Mouse (Mus musculus): ENCODE measurements at regions not wholly inside any gene's neighbourhood (a gene's known extent, or its start where the extent isn't known, plus 50 kb on each side); places are given as distances from the start of the nearest gene placed in this dataset.

- DNase-seq (ENCODE audit: low read depth, low spot score) = no peak
- in situ Hi-C loops (cut with MboI; ENCODE audit: low sequenced_read_pairs in 2 of 2, unreplicated experiment in 2 of 2) = no loop called here
- Histone ChIP-seq H3K36me3 (ENCODE audit: control insufficient read depth, insufficient read depth, low read length, poor library complexity, severe bottlenecking) (no peaks in the 10 kb centered on the region), H3K9me3 (ENCODE audit: control insufficient read depth, insufficient read depth, low read depth, low read length) (no peaks in the 10 kb centered on the region), H3K9ac (ENCODE audit: insufficient read depth, low read depth, low read length, poor library complexity, severe bottlenecking) (no peak overlapping the region), H3K27ac (ENCODE audit: insufficient read depth, low read depth, low read length, poor library complexity, severe bottlenecking) (no peak overlapping the region), H3K4me3 (ENCODE audit: insufficient read depth in 1 of 2, low read depth in 1 of 2, low read length in 2 of 2, poor library complexity in 1 of 2, severe bottlenecking in 1 of 2) (no peak overlapping the region), H3K4me1 (ENCODE audit: control insufficient read depth in 2 of 2, insufficient read depth in 2 of 2, low read length in 2 of 2, poor library complexity in 1 of 2) (no peaks in the 10 kb centered on the region)
- TF ChIP-seq ZC3H11A (IDR thresholded peaks at IDR 0.05; ENCODE audit: borderline replicate concordance, low read depth, low read length) (no peak), MAFK (IDR thresholded peaks at IDR 0.05; ENCODE audit: insufficient read depth, low read depth, low read length) (no peak), HCFC1 (IDR thresholded peaks at IDR 0.05; ENCODE audit: borderline replicate concordance, insufficient read depth, low read length) (no peak), ZNF384 (IDR thresholded peaks at IDR 0.05; ENCODE audit: low read depth, low read length) (no peak), CHD2 (IDR thresholded peaks at IDR 0.05; ENCODE audit: low read depth, low read length) (no peak)
Observed at GRCm38 (mm10) chr6:76621499-76621898, 123.9 kb upstream of the Gm9008 start.

- DNase-seq (ENCODE audit: low read depth, low spot score) = no peak
- no peaks in the 10 kb centered on the region for H3K36me3 ChIP-seq (ENCODE audit: control insufficient read depth, insufficient read depth, low read length, poor library complexity, severe bottlenecking)
- no peak for TF ChIP-seq ZC3H11A (IDR thresholded peaks at IDR 0.05; ENCODE audit: borderline replicate concordance, low read depth, low read length)
Observed at GRCm38 (mm10) chr6:76620754-76621204, 123.2 kb upstream of the Gm9008 start.

More at GRCm38 (mm10) chr6:76620754-76621204, 123.2 kb upstream of the Gm9008 start:
- in situ Hi-C loops (cut with MboI; ENCODE audit: low sequenced_read_pairs in 2 of 2, unreplicated experiment in 2 of 2) = no loop called here
- H3K4me3 ChIP-seq (ENCODE audit: insufficient read depth in 1 of 2, low read depth in 1 of 2, low read length in 2 of 2, poor library complexity in 1 of 2, severe bottlenecking in 1 of 2) = no peak overlapping the region
- no peaks in the 10 kb centered on the region for H3K9me3 ChIP-seq (ENCODE audit: control insufficient read depth, insufficient read depth, low read depth, low read length)
- no peaks in the 10 kb centered on the region for H3K4me1 ChIP-seq (ENCODE audit: control insufficient read depth in 2 of 2, insufficient read depth in 2 of 2, low read length in 2 of 2, poor library complexity in 1 of 2)
- H3K27ac ChIP-seq (ENCODE audit: insufficient read depth, low read depth, low read length, poor library complexity, severe bottlenecking) = no peak overlapping the region
- no peak overlapping the region for H3K9ac ChIP-seq (ENCODE audit: insufficient read depth, low read depth, low read length, poor library complexity, severe bottlenecking)

All from ES-E14 (cell line).